Mouse (Mus musculus) frontal cortex, postnatal 14 days (tissue): ENCODE measurements around the gene Agbl4.
A peak's percentile ranks its signal among the peaks of the same experiment; 100 is the strongest.

Experiments used
- DNase-seq, 2 experiments: peaks; one replicate each; pipeline ENCODE4 v3.0.0; 2022; ENCODE audit warnings: low spot score in 2 of 2

Agbl4 gene

GRCm38 (mm10) chr4:111498751-111499150 lies 1101.3 kb downstream of the Agbl4 start:
- DNase-seq = peak; percentile 46 to 61

GRCm38 (mm10) chr4:111501441-111501840 lies 1104.0 kb downstream of the Agbl4 start:
- DNase-seq = no peak

- no peak for DNase-seq
Measured at GRCm38 (mm10) chr4:111502965-111503727, 1105.7 kb downstream of the Agbl4 start.

- no peak for DNase-seq
Measured at GRCm38 (mm10) chr4:111504952-111505351, 1107.5 kb downstream of the Agbl4 start.

GRCm38 (mm10) chr4:111510129-111510528 lies 1112.7 kb downstream of the Agbl4 start:
- DNase-seq = no peak

- no peak for DNase-seq
Measured at GRCm38 (mm10) chr4:111513921-111514320, 1116.5 kb downstream of the Agbl4 start.

GRCm38 (mm10) chr4:111516136-111516535 lies 1118.7 kb downstream of the Agbl4 start:
- DNase-seq = no peak

GRCm38 (mm10) chr4:111517063-111517792 lies 1119.8 kb downstream of the Agbl4 start:
- DNase-seq = no peak

GRCm38 (mm10) chr4:111518191-111518590 lies 1120.7 kb downstream of the Agbl4 start:
- no peak for DNase-seq

- no peak for DNase-seq
Measured at GRCm38 (mm10) chr4:111519267-111519666, 1121.8 kb downstream of the Agbl4 start.

GRCm38 (mm10) chr4:111520006-111520405 lies 1122.5 kb downstream of the Agbl4 start:
- DNase-seq = no peak

- no peak for DNase-seq
Measured at GRCm38 (mm10) chr4:111522974-111523373, 1125.5 kb downstream of the Agbl4 start.

- DNase-seq = no peak
Measured at GRCm38 (mm10) chr4:111528961-111529360, 1131.5 kb downstream of the Agbl4 start.

GRCm38 (mm10) chr4:111529996-111530395 lies 1132.5 kb downstream of the Agbl4 start:
- DNase-seq = no peak

GRCm38 (mm10) chr4:111530537-111530936 lies 1133.1 kb downstream of the Agbl4 start:
- DNase-seq = no peak

GRCm38 (mm10) chr4:111544684-111545083 lies 1147.2 kb downstream of the Agbl4 start:
- no peak for DNase-seq

- DNase-seq = no peak
Measured at GRCm38 (mm10) chr4:111546009-111546408, 1148.5 kb downstream of the Agbl4 start.

- no peak for DNase-seq
Measured at GRCm38 (mm10) chr4:111555426-111555825, 1158.0 kb downstream of the Agbl4 start.

- DNase-seq = no peak
Measured at GRCm38 (mm10) chr4:111577087-111577773, 1179.8 kb downstream of the Agbl4 start.

GRCm38 (mm10) chr4:111579115-111579862 lies 1181.8 kb downstream of the Agbl4 start:
- DNase-seq = no peak

- DNase-seq = no peak
Measured at GRCm38 (mm10) chr4:111579863-111580224, 1182.4 kb downstream of the Agbl4 start.

GRCm38 (mm10) chr4:111580239-111580638 lies 1182.8 kb downstream of the Agbl4 start:
- DNase-seq = no peak
